Mouse (Mus musculus) midbrain, postnatal 0 days (tissue): ENCODE data around the gene Dyrk1a. TPM values are rescaled to one million over a fixed set of nuclear protein-coding genes. Genes with fewer than 3 reads are reported as not detected.

Experiments
- ATAC-seq: fragments of 200-750 bp; cut with Nextera tagmentation; 2 replicates; pipeline ENCODE4 v1.8.0; 2017; ENCODE audit warnings: moderate number of reproducible peaks, mild to moderate bottlenecking, moderate TSS enrichment, moderate library complexity; ENCODE audit not compliant: low FRiP score
- DNase-seq: peaks from one replicate; pipeline ENCODE4 v3.0.0-alpha.2; 2015; ENCODE audit warnings: low spot score
- H3K27ac ChIP-seq: fragments of 300-500 bp; sonication (generic); 2 replicates; pipeline ENCODE4 v1.5.1; 2014; ENCODE audit warnings: low read depth, mild to moderate bottlenecking, low read length, mixed read lengths
- H3K27me3 ChIP-seq: fragments of 300-500 bp; sonication (generic); 2 replicates; pipeline ENCODE4 v1.6.1; 2014; ENCODE audit warnings: low read length, control low read depth, mixed read lengths; ENCODE audit not compliant: insufficient read depth
- H3K36me3 ChIP-seq: fragments of 300-500 bp; sonication (generic); 2 replicates; pipeline ENCODE4 v1.6.1; 2014; ENCODE audit warnings: low read length, control low read depth, mixed read lengths; ENCODE audit not compliant: insufficient read depth
- H3K4me1 ChIP-seq: fragments of 300-500 bp; sonication (generic); 2 replicates; pipeline ENCODE4 v1.6.1; 2014; ENCODE audit warnings: mild to moderate bottlenecking, control low read depth, antibody characterized with exemption, low read length, mixed read lengths; ENCODE audit not compliant: insufficient read depth
- H3K4me2 ChIP-seq: fragments of 300-500 bp; sonication (generic); 2 replicates; pipeline ENCODE4 v1.6.1; 2014; ENCODE audit warnings: low read depth, mild to moderate bottlenecking, low read length, mixed read lengths; ENCODE audit not compliant: poor library complexity, severe bottlenecking
- H3K4me3 ChIP-seq: fragments of 300-500 bp; sonication (generic); 2 replicates; pipeline ENCODE4 v1.5.1; 2014; ENCODE audit warnings: low read depth, mild to moderate bottlenecking, low read length, moderate library complexity
- H3K9ac ChIP-seq: fragments of 300-500 bp; sonication (generic); replicated peaks from 2 replicates; pipeline ENCODE4 v1.6.1; 2014; ENCODE audit warnings: mild to moderate bottlenecking, low read length, moderate library complexity, mixed read lengths; ENCODE audit not compliant: poor library complexity, severe bottlenecking
- H3K9me3 ChIP-seq: fragments of 300-500 bp; sonication (generic); 2 replicates; pipeline ENCODE4 v1.6.1; 2016; ENCODE audit warnings: low read length, control low read depth
- CTCF ChIP-seq: IDR thresholded peaks from 2 replicates; pipeline ENCODE4 v1.5.1; 2016; ENCODE audit warnings: antibody characterized with exemption, mild to moderate bottlenecking
- WGBS: fragments of 180-500 bp; shearing (Covaris S2); extraction: QIAGEN DNeasy Blood & Tissue Kit; methylation state at CpG from one replicate; pipeline ENCODE4 v1.1.7; 2014; 5-methylcytosine and 5-hydroxymethylcytosine counted together
- polyA plus RNA-seq: library from polyadenylated mRNA; unstranded; fragments of >200 nt; fragmentation: Nextera tagmentation; extraction: Ambion mirVana; gene quantifications from 2 replicates; pipeline ENCODE4 v1.2.1, GENCODE M21; 2015
- total RNA-seq: library from RNA; depleted of rRNA; stranded (reverse); fragments of >200 nt; gene quantifications from 2 replicates; pipeline ENCODE4 v1.2.3, GENCODE M21; 2014

Dyrk1a gene
- total and polyA plus RNA-seq, 2 experiments from 2014 or later = 13.7 to 94.2 TPM

- Histone ChIP-seq H3K27me3 (no peaks in the 10 kb centered on the region), H3K36me3 (no peaks in the 10 kb centered on the region)
- 65% methylated on average over 7 of the region's 7 CpGs for WGBS
Measured at GRCm38 (mm10) chr16:94656891-94657290, 87.1 kb downstream of the Dyrk1a start.

GRCm38 (mm10) chr16:94659394-94659793, 89.6 kb downstream of the Dyrk1a start:
- ATAC-seq (no peak), DNase-seq (no peak)
- H3K4me3 ChIP-seq = no peak overlapping the region
- no peak overlapping the region for H3K9ac ChIP-seq
- H3K9me3 ChIP-seq = no peaks in the 10 kb centered on the region
- H3K36me3 ChIP-seq = no peaks in the 10 kb centered on the region
- 91% methylated on average over 7 of the region's 7 CpGs for whole genome bisulfite sequencing
- no peaks in the 10 kb centered on the region for H3K27me3 ChIP-seq
- H3K27ac ChIP-seq = no peak overlapping the region
- no peak overlapping the region for H3K4me2 ChIP-seq
- H3K4me1 ChIP-seq = 0 out of 2 replicates have a peak, but pooled peaks cover 7% of the 10 kb centered on the region
- no peak for TF ChIP-seq CTCF

More at GRCm38 (mm10) chr16:94656891-94657290, 87.1 kb downstream of the Dyrk1a start:
- no peak overlapping the region for H3K9ac ChIP-seq
- no peak for DNase-seq
- peaks cover 7% of the 10 kb centered on the region; the same call in 1 of the 2 replicates for H3K4me1 ChIP-seq
- no peak for ATAC-seq
- TF ChIP-seq CTCF = no peak
- no peak overlapping the region for H3K27ac ChIP-seq
- no peaks in the 10 kb centered on the region for H3K9me3 ChIP-seq
- no peak overlapping the region for H3K4me2 ChIP-seq
- no peak overlapping the region for H3K4me3 ChIP-seq

GRCm38 (mm10) chr16:94660221-94660620, 90.4 kb downstream of the Dyrk1a start:
- no peak for TF ChIP-seq CTCF
- 0 out of 2 replicates have a peak, but pooled peaks cover 7% of the 10 kb centered on the region for H3K4me1 ChIP-seq
- no peaks in the 10 kb centered on the region for H3K27me3 ChIP-seq
- no peaks in the 10 kb centered on the region for H3K36me3 ChIP-seq
- H3K4me3 ChIP-seq = no peak overlapping the region
- H3K9ac ChIP-seq = no peak overlapping the region
- H3K9me3 ChIP-seq = no peaks in the 10 kb centered on the region
- WGBS = 95% methylated on average over 8 of the region's 8 CpGs
- no peak overlapping the region for H3K4me2 ChIP-seq
- no peak overlapping the region for H3K27ac ChIP-seq
- DNase-seq (no peak), ATAC-seq (no peak)

GRCm38 (mm10) chr16:94667557-94667956, 97.7 kb downstream of the Dyrk1a start:
- Histone ChIP-seq H3K27ac (no peak overlapping the region), H3K27me3 (no peaks in the 10 kb centered on the region), H3K4me1 (no peaks in the 10 kb centered on the region), H3K36me3 (peaks cover 31% of the 10 kb centered on the region), H3K4me2 (no peak overlapping the region), H3K4me3 (no peak overlapping the region), H3K9ac (no peak overlapping the region), H3K9me3 (no peaks in the 10 kb centered on the region)
- ATAC-seq (no peak), DNase-seq (no peak)
- TF ChIP-seq CTCF = no peak
- WGBS = 94% methylated on average over 4 of the region's 4 CpGs

- H3K27ac ChIP-seq = no peak overlapping the region
- no peak overlapping the region for H3K4me2 ChIP-seq
- no peak overlapping the region for H3K9ac ChIP-seq
- DNase-seq = no peak
- no peaks in the 10 kb centered on the region for H3K4me1 ChIP-seq
- H3K9me3 ChIP-seq = no peaks in the 10 kb centered on the region
- ATAC-seq = no peak
- H3K27me3 ChIP-seq = no peaks in the 10 kb centered on the region
- no peak for TF ChIP-seq CTCF
- H3K36me3 ChIP-seq = peaks cover 31% of the 10 kb centered on the region
- 93% methylated on average over 9 of the region's 9 CpGs for WGBS
- no peak overlapping the region for H3K4me3 ChIP-seq
Measured at GRCm38 (mm10) chr16:94671313-94671712, 101.5 kb downstream of the Dyrk1a start.

GRCm38 (mm10) chr16:94680924-94681323, 111.1 kb downstream of the Dyrk1a start:
- 62% methylated on average over 4 of the region's 4 CpGs for WGBS
- no peak for ATAC-seq
- DNase-seq = no peak
- no peak overlapping the region for H3K4me2 ChIP-seq
- H3K4me3 ChIP-seq = no peak overlapping the region
- no peaks in the 10 kb centered on the region for H3K9me3 ChIP-seq
- no peak for TF ChIP-seq CTCF
- no peak overlapping the region for H3K9ac ChIP-seq
- H3K4me1 ChIP-seq = no peaks in the 10 kb centered on the region
- H3K27me3 ChIP-seq = no peaks in the 10 kb centered on the region
- H3K27ac ChIP-seq = no peak overlapping the region
- H3K36me3 ChIP-seq = peaks cover 6% of the 10 kb centered on the region; the same call in 1 of the 2 replicates
